Mouse (Mus musculus): ENCODE measurements at regions not wholly inside any gene's neighbourhood (a gene's known extent, or its start where the extent isn't known, plus 50 kb on each side); places are given as distances from the start of the nearest gene placed in this dataset.

DNA sequence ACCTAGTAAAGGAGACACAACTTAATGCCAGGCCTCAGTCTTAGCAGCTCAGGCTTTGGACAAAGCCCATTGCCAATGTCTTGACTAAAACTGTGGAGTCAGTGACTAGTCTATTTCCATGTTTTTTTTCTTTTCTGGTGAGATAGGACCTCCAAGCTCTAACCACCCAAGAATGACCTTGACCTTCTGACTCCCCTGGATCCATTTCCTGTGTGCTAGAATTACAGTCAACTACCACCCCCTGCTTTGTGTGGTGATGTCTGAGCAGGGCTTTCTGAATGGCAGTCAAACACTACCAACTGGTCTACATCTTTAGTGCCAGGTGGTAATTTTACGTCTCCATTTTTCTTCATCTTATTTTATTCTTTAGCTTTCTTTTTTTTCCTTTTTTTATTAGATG, 51.3 kb upstream of the Rnf138rt1 start:
- no peak for DNase-seq

GRCm38 (mm10) chrX:163814806-163815205, 53.7 kb upstream of the Rnf138rt1 start:
- DNase-seq = no peak

DNA sequence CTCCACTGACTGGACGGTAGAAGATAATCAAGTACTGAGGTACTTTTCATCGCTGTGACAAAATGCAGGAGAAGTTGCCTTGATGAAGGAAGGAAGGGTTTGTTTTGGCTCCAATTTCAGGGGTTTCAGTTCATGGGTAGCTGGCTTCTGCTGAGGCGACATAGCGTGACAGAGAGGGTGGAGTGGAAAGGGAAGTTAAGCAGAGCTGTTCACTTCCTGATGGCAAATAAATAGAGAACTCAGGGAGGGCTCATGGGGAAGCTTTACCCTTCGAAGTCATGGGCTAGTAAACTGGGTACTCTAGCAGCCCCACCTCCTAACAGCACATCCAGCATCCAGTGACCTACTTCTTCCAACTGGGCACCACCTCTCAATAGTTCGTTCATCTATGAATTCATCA, 61.2 kb upstream of the Rnf138rt1 start:
- no peak for DNase-seq

DNA sequence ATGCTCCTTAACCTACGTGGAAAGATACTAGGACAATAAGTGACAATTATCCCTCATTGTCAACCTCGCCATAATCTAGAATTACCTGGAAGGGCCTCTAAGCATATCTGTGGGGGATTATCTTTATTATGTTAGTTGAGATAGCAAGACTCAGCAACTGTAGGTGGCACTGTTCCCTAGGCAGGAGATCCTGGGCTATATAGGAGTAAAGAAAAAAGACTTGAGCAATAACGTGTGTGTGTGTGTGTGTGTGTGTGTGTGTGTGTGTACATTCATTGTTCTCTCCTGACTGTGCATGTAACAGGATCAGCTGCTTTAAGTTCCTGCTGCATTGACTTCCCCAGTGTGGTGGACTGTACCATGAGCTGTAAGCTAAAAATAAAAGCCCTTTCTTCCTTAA, 66.3 kb upstream of the Rnf138rt1 start:
- no peak for DNase-seq

GRCm38 (mm10) chrX:163845408-163845807, 63.4 kb upstream of the Ap1s2 start:
- no peak for DNase-seq

- peak; percentile 13 for DNase-seq
Measured at GRCm38 (mm10) chrX:163846890-163847289, 61.9 kb upstream of the Ap1s2 start.

DNA sequence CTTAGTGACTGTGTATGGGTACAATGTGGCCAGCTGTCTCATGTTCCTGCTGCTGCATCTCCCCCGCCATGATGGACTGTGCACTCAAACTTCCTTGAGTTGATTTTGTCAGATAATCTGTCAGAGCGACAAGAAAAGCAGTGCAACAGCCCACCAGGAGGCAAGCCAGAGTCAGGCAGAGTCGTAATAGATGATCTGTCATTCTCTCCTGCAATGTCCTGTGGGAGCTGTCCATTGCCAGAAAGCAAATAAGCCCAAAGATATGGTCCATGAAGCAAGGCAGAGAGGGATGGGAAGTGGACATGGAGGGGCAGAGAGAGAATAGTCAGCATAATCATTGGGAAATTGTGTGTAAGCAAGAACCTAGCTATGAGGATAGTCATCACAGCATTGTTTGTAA, 61.2 kb upstream of the Ap1s2 start:
- no peak for DNase-seq

DNA sequence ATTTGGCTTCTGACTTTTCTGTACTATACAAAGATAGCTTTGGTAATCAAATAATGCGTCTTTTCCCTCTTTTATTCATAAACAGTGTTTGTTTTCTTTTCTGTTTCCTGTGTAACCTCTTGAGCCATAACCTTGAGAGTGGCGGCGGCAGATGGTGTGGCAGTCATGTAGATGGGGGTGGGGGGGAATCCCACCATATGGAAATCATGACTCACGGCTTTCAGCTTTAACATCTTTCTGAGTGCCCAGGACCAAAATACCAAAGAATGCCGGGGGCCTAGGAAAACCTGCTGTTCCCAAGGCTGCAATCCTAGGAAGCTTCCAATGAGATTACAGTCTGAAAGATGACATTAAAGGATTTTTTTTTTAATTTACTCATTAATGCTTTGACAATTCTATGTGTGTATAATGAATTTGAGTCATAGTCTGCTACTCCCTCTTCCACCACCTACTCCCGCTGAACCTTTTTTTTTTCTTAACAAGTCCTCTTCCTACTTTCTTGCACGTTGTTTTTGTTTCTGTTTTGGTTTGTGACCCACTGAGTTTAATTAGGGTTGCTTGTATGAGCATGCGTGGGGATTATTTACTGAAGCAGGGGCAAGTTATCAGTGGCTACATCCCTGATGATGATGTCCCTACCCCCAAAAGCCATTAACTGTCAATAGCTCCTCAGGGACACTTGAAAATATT, 60.2 kb upstream of the Ap1s2 start:
- peak; percentile 8 for DNase-seq

DNA sequence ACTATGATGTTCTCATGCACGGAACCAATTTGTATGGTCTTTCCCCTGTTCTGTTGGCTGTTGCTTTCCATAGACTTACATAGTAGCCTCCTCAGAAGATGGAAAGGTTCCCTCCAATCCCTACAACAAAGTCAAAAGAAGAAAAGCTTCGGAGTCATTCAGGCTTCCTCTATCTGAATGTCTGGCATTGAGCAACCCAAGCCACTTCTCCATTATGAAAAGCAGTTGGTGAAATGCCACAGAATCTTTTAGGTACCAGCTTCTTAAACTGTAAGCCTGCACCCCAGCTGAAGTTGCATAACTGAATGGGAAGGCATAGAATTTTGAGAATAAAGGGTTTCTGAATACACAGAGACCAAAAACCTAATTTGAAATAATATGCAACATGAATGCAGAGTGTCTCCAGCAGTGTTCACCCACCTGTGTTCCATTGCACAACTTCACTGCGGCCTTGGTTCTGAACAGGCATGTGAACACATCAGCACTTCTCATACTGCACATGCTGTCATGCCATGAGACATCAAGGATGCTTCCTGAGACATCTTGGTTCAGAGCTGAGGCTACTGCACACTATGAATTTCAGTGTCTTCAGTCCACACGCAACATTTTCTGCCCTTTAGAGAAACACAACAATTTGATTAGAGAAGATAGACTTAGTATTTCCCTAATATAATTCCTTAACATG, 57.8 kb upstream of the Ap1s2 start:
- no peak for DNase-seq

- DNase-seq = no peak
Measured at GRCm38 (mm10) chrX:163858494-163858893, 50.3 kb upstream of the Ap1s2 start.
